Mouse (Mus musculus) E14TG2a.4 (cell line): Measurements from ENCODE around the gene Slc38a3.

Experiments
- CTCF ChIP-seq: conservative IDR thresholded peaks from 2 replicates; pipeline ENCODE4 v1.5.1; 2014; ENCODE audit warnings: low read length
- NANOG ChIP-seq: IDR thresholded peaks from 2 replicates; pipeline ENCODE4 v1.6.1; 2014; ENCODE audit warnings: borderline replicate concordance, low read length, mixed read lengths
- POU5F1 ChIP-seq: IDR thresholded peaks from 2 replicates; pipeline ENCODE4 v1.6.1; 2014; ENCODE audit warnings: low read length, borderline replicate concordance

DNA sequence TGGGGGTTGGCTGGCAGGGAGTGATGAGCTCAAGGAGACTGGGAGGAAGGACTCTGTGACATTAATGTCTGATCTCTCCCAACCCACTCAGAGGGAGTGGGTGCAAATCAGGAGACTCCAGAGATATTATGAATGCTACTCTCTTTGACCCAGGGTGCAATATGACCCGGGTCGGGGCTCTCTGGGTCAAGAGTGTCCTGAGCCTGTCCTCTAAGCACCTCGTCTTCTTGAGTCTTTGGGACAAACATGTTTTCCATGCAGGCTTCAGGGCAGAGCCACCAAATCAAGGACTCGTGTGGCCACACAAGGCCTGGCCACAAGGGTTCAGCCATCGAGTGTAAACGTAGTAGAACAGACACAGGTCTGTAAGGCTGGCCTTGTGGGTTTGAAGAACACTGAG lies 11.2 kb downstream of the Slc38a3 start:
- TF ChIP-seq CTCF = no peak
- no peak for TF ChIP-seq NANOG
- no peak for TF ChIP-seq POU5F1
